Mouse (Mus musculus) forebrain, embryonic 12.5 days (tissue): Measurements from ENCODE around the gene Sapcd2. TPM values are rescaled to one million over a fixed set of nuclear protein-coding genes. Genes with fewer than 3 reads are reported as not detected.

ENCODE experiments used
- ATAC-seq: fragments of 200-750 bp; cut with Nextera tagmentation; 2 replicates; pipeline ENCODE4 v1.8.0; 2017; ENCODE audit warnings: moderate TSS enrichment; ENCODE audit not compliant: low FRiP score
- H3K27ac ChIP-seq: fragments of 300-500 bp; sonication (generic); 2 replicates; pipeline ENCODE4 v1.5.1; 2016; ENCODE audit warnings: mild to moderate bottlenecking
- H3K27me3 ChIP-seq: fragments of 300-500 bp; sonication (generic); 2 replicates; pipeline ENCODE4 v1.6.1; 2016; ENCODE audit warnings: mild to moderate bottlenecking
- H3K36me3 ChIP-seq: fragments of 300-500 bp; sonication (generic); replicated peaks from 2 replicates; pipeline ENCODE4 v1.6.1; 2016; ENCODE audit warnings: mild to moderate bottlenecking
- H3K4me1 ChIP-seq: fragments of 300-500 bp; sonication (generic); 2 replicates; pipeline ENCODE4 v1.6.1; 2016
- H3K4me2 ChIP-seq: fragments of 300-500 bp; sonication (generic); 2 replicates; pipeline ENCODE4 v1.6.1; 2016; ENCODE audit warnings: mild to moderate bottlenecking, moderate library complexity
- H3K4me3 ChIP-seq: fragments of 300-500 bp; sonication (generic); replicated peaks from 2 replicates; pipeline ENCODE4 v1.5.1; 2016; ENCODE audit warnings: mild to moderate bottlenecking
- H3K9ac ChIP-seq: fragments of 300-500 bp; sonication (generic); 2 replicates; pipeline ENCODE4 v1.6.1; 2016; ENCODE audit warnings: mild to moderate bottlenecking
- H3K9me3 ChIP-seq: fragments of 300-500 bp; sonication (generic); 2 replicates; pipeline ENCODE4 v1.6.1; 2016
- WGBS: fragments of 180-500 bp; shearing (Covaris S2); methylation state at CpG from one replicate; pipeline ENCODE4 v1.1.7; 2016; 5-methylcytosine and 5-hydroxymethylcytosine counted together
- polyA plus RNA-seq: library from polyadenylated mRNA; unstranded; fragments of >200 nt; fragmentation: Nextera tagmentation; extraction: Ambion mirVana; gene quantifications from 2 replicates; pipeline ENCODE4 v1.2.1, GENCODE M21; 2016

Sapcd2 gene
- polyA plus RNA-seq, 1 experiment from 2014 or later = 67.8 TPM

- Histone ChIP-seq H3K36me3 (no peaks in the 10 kb centered on the region), H3K9me3 (no peaks in the 10 kb centered on the region), H3K4me2 (no peak overlapping the region), H3K27me3 (peaks cover 28% of the 10 kb centered on the region), H3K27ac (no peak overlapping the region), H3K4me1 (peaks cover 19% of the 10 kb centered on the region), H3K9ac (no peak overlapping the region), H3K4me3 (no peak overlapping the region)
- ATAC-seq = no peak
- WGBS = 74% methylated on average over 5 of the region's 5 CpGs
Measured at GRCm38 (mm10) chr2:25391266-25391665, 19.1 kb downstream of the Sapcd2 start.

DNA sequence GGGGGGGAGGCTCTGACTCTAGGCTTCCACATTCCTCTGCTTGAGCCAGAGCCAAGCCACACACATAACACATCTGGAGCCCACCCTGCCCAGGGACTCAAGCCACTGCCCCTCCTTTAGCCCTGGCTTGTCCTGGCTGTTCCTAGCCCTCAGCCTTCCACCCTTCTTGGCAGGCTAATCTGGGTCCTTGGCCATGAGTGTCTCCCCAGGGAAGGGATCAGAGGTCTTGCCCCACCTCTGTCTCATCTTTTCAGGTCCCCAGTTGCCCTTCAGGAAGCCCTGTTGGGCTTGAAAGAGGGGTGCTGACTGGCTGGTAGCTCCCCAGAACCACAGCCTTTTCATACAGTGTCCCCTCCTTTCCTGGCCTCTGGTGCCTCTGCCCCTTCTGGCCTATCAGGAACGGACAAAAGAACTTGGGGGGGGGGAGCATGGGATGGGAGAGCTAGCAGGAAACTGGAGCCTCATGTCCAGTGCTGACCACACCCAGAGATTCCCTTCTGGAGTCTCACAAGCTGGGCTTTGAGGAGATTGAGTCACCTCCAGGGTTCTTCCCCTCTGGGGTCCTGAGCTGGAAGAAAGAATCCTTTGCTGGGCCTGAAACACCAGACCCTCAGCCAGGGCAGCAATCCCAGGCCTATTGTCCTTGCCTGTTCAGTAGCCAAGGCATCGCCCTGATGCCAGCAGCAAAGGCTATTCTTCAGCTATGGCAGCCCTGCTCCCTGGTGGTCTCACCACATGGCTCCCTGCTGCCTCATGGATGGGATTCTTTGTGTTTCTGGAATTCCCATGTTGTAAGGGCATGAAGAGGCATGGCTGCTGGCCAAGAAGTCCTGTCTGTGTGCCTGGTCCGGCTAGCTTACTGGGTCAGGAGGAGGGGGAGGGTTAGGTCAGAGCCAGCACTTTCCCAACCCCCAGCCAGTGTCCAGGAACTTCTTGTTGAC is 22.4 kb downstream of the Sapcd2 start:
- H3K9me3 ChIP-seq = no peaks in the 10 kb centered on the region
- no peak for ATAC-seq
- H3K9ac ChIP-seq = no peak overlapping the region
- peaks cover 21% of the 10 kb centered on the region for H3K4me1 ChIP-seq
- no peak overlapping the region for H3K4me2 ChIP-seq
- no peak overlapping the region for H3K4me3 ChIP-seq
- H3K27me3 ChIP-seq = peaks cover 61% of the 10 kb centered on the region
- no peak overlapping the region for H3K27ac ChIP-seq
- H3K36me3 ChIP-seq = no peaks in the 10 kb centered on the region
- whole genome bisulfite sequencing = 26% methylated on average over 3 of the region's 3 CpGs

GRCm38 (mm10) chr2:25395721-25396596 is 23.8 kb downstream of the Sapcd2 start, which contains the start of gene Entpd2:
Gene Entpd2 (plus strand): TSS chr2:25395874.
- Histone ChIP-seq H3K4me1 (peaks cover 21% of the 10 kb centered on the region), H3K27ac (no peak within 1 kb of the TSS), H3K9ac (peak within 1 kb of the TSS; percentile 29; the same call in 1 of the 2 replicates), H3K36me3 (no peaks in the 10 kb centered on the region), H3K4me2 (peak within 1 kb of the TSS; percentile 64), H3K4me3 (peak within 1 kb of the TSS; percentile 37), H3K9me3 (no peaks in the 10 kb centered on the region), H3K27me3 (peaks cover 75% of the 10 kb centered on the region)
- 1% methylated on average over 56 of the region's 57 CpGs for WGBS
- peak; percentile 23; the same call in 1 of the 2 replicates for ATAC-seq

DNA sequence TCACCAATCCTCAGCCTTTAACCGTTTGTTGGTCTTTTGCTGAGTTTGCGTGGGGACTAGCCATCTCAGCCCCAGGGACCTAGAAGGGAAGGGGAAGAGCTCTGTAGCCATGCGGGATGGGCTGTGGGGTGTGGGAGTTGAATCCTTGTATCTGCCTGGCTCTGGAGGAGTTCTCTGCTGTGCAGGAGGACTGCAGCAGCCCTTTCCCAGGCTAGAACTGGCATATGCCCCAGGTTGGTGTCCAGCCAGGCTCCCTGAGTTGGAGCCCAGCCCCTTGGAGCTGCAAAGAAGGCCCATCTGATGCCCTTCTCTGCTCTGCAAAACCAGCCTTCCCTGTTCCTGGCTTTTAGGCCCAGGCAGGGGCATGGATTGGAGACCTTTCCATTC is 24.5 kb downstream of the Sapcd2 start:
- Histone ChIP-seq H3K9ac (0 out of 2 replicates have a peak overlapping the region, but pooled peaks have one; percentile 29), H3K9me3 (no peaks in the 10 kb centered on the region), H3K36me3 (no peaks in the 10 kb centered on the region), H3K27me3 (peaks cover 81% of the 10 kb centered on the region), H3K4me2 (no peak overlapping the region), H3K27ac (no peak overlapping the region), H3K4me1 (peaks cover 21% of the 10 kb centered on the region), H3K4me3 (no peak overlapping the region)
- ATAC-seq = no peak
- 42% methylated on average over 3 of the region's 3 CpGs for WGBS

- Histone ChIP-seq H3K4me1 (peaks cover 21% of the 10 kb centered on the region), H3K4me2 (no peak overlapping the region), H3K9me3 (no peaks in the 10 kb centered on the region), H3K4me3 (no peak overlapping the region), H3K27me3 (peaks cover 84% of the 10 kb centered on the region), H3K9ac (no peak overlapping the region), H3K27ac (no peak overlapping the region), H3K36me3 (no peaks in the 10 kb centered on the region)
- WGBS = 71% methylated on average over 1 of the region's 1 CpGs
- ATAC-seq = no peak
Measured at GRCm38 (mm10) chr2:25397010-25397409, 24.9 kb downstream of the Sapcd2 start.

DNA sequence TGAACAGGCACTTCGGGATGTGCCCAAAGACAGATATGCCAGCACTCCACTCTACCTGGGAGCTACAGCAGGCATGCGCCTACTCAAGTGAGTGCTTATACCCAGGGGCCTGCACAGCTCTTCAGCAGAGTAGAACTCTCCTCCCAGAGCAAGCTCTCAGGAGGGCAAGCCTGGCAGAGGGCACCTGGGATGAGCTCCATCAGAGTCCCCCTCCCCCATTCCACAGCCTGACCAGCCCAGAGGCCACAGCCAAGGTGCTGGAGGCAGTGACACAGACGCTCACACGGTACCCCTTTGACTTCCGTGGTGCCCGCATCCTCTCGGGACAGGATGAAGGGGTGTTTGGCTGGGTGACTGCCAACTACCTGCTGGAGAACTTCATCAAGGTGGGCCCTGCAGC is 25.9 kb downstream of the Sapcd2 start:
- no peak for ATAC-seq
- Histone ChIP-seq H3K27ac (no peak overlapping the region), H3K9me3 (no peaks in the 10 kb centered on the region), H3K9ac (no peak overlapping the region), H3K4me1 (peaks cover 28% of the 10 kb centered on the region), H3K4me2 (no peak overlapping the region), H3K27me3 (peaks cover 84% of the 10 kb centered on the region), H3K4me3 (no peak overlapping the region), H3K36me3 (no peaks in the 10 kb centered on the region)
- 91% methylated on average over 7 of the region's 7 CpGs for WGBS

DNA sequence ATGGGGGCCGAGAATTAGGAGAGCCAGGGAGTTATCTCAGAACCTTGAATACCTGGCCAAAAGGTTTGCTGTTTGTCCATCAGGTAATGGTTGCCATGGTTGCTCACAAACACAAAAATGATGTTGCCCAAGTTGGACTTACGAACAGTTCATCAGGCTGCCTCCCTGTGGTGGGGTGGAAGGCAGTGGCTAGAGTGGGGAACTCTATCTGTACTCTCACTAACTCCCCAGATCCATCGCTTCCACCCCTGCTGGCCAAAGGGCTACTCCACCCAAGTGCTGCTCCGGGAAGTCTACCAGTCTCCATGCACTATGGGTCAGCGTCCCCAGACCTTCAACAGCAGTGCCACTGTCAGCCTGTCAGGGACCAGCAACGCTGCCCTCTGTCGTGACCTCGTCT is 26.9 kb downstream of the Sapcd2 start, which contains the start of gene Npdc1:
Gene Npdc1, plus strand, starts transcription at position 301 of the 400 bp plus-strand sequence.
- WGBS = 73% methylated on average over 8 of the region's 8 CpGs
- H3K27me3 ChIP-seq = peaks cover 78% of the 10 kb centered on the region

DNA sequence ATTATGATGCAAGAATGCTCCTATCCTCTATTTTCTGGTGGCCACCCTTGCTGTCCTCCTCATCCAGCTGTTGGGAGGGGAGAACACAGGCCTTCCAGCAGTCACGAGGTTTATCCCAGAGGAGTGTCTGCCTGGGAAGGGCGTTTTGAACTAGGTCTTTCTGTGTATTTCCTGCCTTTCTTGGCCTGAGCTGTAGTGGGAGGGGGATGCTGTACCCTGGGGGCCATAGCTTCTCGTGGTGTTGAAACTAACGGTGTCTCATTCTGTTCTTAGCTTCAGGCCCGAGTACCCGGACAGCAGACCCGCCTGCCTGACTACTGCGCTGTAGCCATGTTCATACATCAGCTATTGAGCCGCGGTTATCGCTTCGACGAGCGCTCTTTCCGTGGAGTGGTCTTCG is 28.2 kb downstream of the Sapcd2 start:
- H3K9me3 ChIP-seq = no peaks in the 10 kb centered on the region
- 24% methylated on average over 16 of the region's 16 CpGs for WGBS
- no peak overlapping the region for H3K9ac ChIP-seq
- H3K36me3 ChIP-seq = no peaks in the 10 kb centered on the region
- peaks cover 30% of the 10 kb centered on the region for H3K4me1 ChIP-seq
- H3K27me3 ChIP-seq = peaks cover 66% of the 10 kb centered on the region
- H3K27ac ChIP-seq = no peak overlapping the region
- ATAC-seq = no peak
- H3K4me2 ChIP-seq = peak overlapping the region; percentile 50
- H3K4me3 ChIP-seq = peak overlapping the region; percentile 25; the same call in 1 of the 2 replicates

More for the DNA sequence above, 26.9 kb downstream of the Sapcd2 start, which contains the start of gene Npdc1:
- no peak for ATAC-seq
- peaks cover 33% of the 10 kb centered on the region for H3K4me1 ChIP-seq
- H3K9me3 ChIP-seq = no peaks in the 10 kb centered on the region
- no peak within 1 kb of the TSS for H3K4me3 ChIP-seq
- no peak within 1 kb of the TSS for H3K9ac ChIP-seq
- no peaks in the 10 kb centered on the region for H3K36me3 ChIP-seq
- H3K4me2 ChIP-seq = no peak within 1 kb of the TSS
- H3K27ac ChIP-seq = no peak within 1 kb of the TSS

- no peak overlapping the region for H3K9ac ChIP-seq
- H3K36me3 ChIP-seq = no peaks in the 10 kb centered on the region
- H3K4me2 ChIP-seq = peak overlapping the region; percentile 50
- H3K27ac ChIP-seq = no peak overlapping the region
- H3K4me1 ChIP-seq = peaks cover 31% of the 10 kb centered on the region
- H3K27me3 ChIP-seq = peaks cover 61% of the 10 kb centered on the region
- 4% methylated on average over 17 of the region's 17 CpGs for WGBS
- peak overlapping the region; percentile 25 for H3K4me3 ChIP-seq
- H3K9me3 ChIP-seq = no peaks in the 10 kb centered on the region
- ATAC-seq = no peak
Measured at GRCm38 (mm10) chr2:25400764-25401163, 28.6 kb downstream of the Sapcd2 start.

GRCm38 (mm10) chr2:25402377-25402971 is 30.4 kb downstream of the Sapcd2 start:
- H3K27me3 ChIP-seq = peaks cover 44% of the 10 kb centered on the region
- ATAC-seq = peak; percentile 37

DNA sequence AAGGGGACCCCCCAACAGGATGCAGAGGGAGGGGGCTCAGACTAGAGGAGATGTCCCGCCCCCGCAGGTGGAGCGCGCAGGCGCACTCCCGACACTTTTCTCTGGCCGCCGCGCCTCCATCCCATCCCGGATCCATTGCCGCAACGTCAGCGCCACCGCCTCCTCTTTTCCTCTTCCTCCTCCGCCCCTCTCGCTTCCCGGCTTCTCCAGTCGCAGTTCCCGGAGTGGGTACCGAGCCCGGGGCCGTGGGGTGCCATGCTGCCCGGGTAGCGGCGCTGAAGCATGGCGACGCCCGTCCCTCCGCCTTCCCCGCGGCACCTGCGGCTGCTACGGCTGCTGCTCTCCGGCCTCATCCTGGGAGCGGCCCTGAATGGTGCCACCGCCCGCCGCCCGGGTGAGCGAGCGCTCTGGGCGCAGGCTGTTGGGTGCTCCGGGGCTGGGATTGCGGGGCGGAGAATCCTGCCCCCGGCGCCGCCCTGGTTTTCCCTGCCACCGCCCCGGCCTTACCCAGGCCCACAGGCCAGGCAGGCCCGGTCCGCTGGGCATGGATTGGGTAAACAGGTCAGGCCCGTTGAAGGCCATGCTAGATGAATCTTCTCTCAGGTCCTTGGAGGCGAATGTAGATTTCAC is 31.0 kb downstream of the Sapcd2 start:
- Histone ChIP-seq H3K4me2 (peak overlapping the region; percentile 76), H3K4me3 (peak overlapping the region; percentile 90), H3K27ac (peak overlapping the region; percentile 92), H3K36me3 (peaks cover 13% of the 10 kb centered on the region), H3K27me3 (peaks cover 38% of the 10 kb centered on the region), H3K4me1 (peaks cover 27% of the 10 kb centered on the region), H3K9ac (peak overlapping the region; percentile 91), H3K9me3 (no peaks in the 10 kb centered on the region)
- ATAC-seq = peak; percentile 82
- WGBS = under 1% methylated on average over 54 of the region's 54 CpGs

More at GRCm38 (mm10) chr2:25402377-25402971, 30.4 kb downstream of the Sapcd2 start:
- H3K9ac ChIP-seq = peak overlapping the region; percentile 91
- H3K4me1 ChIP-seq = peaks cover 27% of the 10 kb centered on the region
- H3K27ac ChIP-seq = peak overlapping the region; percentile 92
- H3K4me2 ChIP-seq = peak overlapping the region; percentile 76
- no peaks in the 10 kb centered on the region for H3K9me3 ChIP-seq
- peak overlapping the region; percentile 90 for H3K4me3 ChIP-seq
- peaks cover 7% of the 10 kb centered on the region for H3K36me3 ChIP-seq
- under 1% methylated on average over 13 of the region's 13 CpGs for WGBS
